Mouse (Mus musculus) thymus, adult 2 months (tissue): ENCODE data around the gene Bola2.

Experiments
- CTCF ChIP-seq: fragments of 200-500 bp; IDR thresholded peaks from 2 replicates; pipeline ENCODE4 v1.5.1; 2012; ENCODE audit warnings: mild to moderate bottlenecking, control low read depth, low read length, moderate library complexity, borderline replicate concordance; ENCODE audit not compliant: control insufficient read depth, poor library complexity, insufficient read depth; ENCODE audit errors: extremely low read depth
- POLR2A ChIP-seq: fragments of 200-500 bp; IDR thresholded peaks from 2 replicates; pipeline ENCODE4 v1.6.1; 2012; ENCODE audit warnings: mild to moderate bottlenecking, low read length, control low read depth, moderate library complexity; ENCODE audit not compliant: control insufficient read depth, poor library complexity, insufficient read depth; ENCODE audit errors: extremely low read depth

DNA sequence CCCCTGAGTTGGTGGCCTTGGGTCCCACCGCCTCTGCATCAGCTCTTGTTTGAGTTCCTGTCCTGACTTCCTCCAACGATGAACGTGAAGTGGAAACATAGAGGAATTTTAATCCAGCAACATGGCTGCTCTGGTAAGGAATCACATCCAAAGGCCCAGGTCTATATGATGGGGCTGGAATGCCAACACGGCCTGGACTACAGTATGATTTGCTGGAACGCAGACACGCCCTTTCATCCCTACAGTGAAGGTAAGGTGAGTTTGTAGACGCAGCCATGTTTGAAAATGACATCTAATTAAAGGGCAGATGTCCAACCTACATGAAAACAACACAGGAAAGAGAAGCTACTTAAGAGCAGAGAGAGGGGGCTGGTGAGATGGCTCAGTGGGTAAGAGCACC is 1.4 kb upstream of the Bola2 start:
- TF ChIP-seq CTCF (no peak), POLR2A (no peak)
